Mouse (Mus musculus) thymus, adult 2 months (tissue): ENCODE results near the gene Btbd9.

Experiments used
- CTCF ChIP-seq: fragments of 200-500 bp; IDR thresholded peaks from 2 replicates; pipeline ENCODE4 v1.5.1; 2012; ENCODE audit warnings: mild to moderate bottlenecking, control low read depth, low read length, moderate library complexity, borderline replicate concordance; ENCODE audit not compliant: control insufficient read depth, poor library complexity, insufficient read depth; ENCODE audit errors: extremely low read depth
- POLR2A ChIP-seq: fragments of 200-500 bp; IDR thresholded peaks from 2 replicates; pipeline ENCODE4 v1.6.1; 2012; ENCODE audit warnings: mild to moderate bottlenecking, low read length, control low read depth, moderate library complexity; ENCODE audit not compliant: control insufficient read depth, poor library complexity, insufficient read depth; ENCODE audit errors: extremely low read depth

GRCm38 (mm10) chr17:30412991-30413390, 163.3 kb downstream of the Btbd9 start:
- TF ChIP-seq POLR2A (no peak), CTCF (no peak)
